Mouse (Mus musculus): ENCODE measurements around the gene Ociad2. TPM values are rescaled to one million over a fixed set of nuclear protein-coding genes. Genes with fewer than 3 reads are reported as not detected.

Ociad2 gene
- total and polyA plus RNA-seq, 3 experiments: 1.6 to 10.5 (median 9.0) TPM

DNA sequence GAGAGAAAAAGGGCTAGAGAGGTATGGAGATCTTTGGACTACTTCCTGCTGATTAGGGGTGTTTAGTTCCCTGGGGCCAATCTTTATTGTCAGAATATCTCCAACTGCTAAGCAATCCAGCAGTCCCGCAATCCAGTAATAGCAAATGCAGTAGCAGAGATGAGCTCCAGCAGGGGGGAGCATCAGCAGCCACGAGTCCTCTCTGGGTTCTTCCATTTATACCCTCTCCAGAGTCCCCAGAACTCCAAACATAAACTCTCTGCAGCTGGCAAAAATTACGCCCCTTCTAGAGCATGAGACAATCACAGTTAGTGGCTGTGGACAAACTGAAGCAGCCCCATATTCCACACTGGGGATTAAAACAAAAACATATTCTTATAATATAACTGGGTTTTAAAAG is 28.9 kb upstream of the Ociad2 start:
- no peak overlapping the region for H3K9ac ChIP-seq (ENCODE audit: low read depth, low read length)
- no peak overlapping the region for H3K4me3 ChIP-seq
- WGBS: 61% methylated on average over 3 of the region's 3 CpGs
- intact Hi-C loops (cut with DNase I): no loop called here
- H3K27me3 ChIP-seq (ENCODE audit: control insufficient read depth, insufficient read depth, low read length): no peaks in the 10 kb centered on the region
- H3K36me3 ChIP-seq (ENCODE audit: control insufficient read depth, insufficient read depth, low read length): no peaks in the 10 kb centered on the region
- H3K4me1 ChIP-seq (ENCODE audit: control insufficient read depth, insufficient read depth, low read length): peaks cover 1% of the 10 kb centered on the region; the same call in 1 of the 2 replicates
- H3K27ac ChIP-seq: no peak overlapping the region
- TF ChIP-seq CTCF (IDR thresholded peaks at IDR 0.05) (no peak), POLR2A (IDR thresholded peaks at IDR 0.05; ENCODE audit: insufficient read depth, low read depth, low read length) (no peak), EP300 (IDR thresholded peaks at IDR 0.05; ENCODE audit: insufficient read depth, low read depth, low read length) (no peak)
- no peaks in the 10 kb centered on the region for H3K79me2 ChIP-seq (replicated peaks; ENCODE audit: control insufficient read depth, insufficient read depth, low read length)
- DNase-seq: no peak

DNA sequence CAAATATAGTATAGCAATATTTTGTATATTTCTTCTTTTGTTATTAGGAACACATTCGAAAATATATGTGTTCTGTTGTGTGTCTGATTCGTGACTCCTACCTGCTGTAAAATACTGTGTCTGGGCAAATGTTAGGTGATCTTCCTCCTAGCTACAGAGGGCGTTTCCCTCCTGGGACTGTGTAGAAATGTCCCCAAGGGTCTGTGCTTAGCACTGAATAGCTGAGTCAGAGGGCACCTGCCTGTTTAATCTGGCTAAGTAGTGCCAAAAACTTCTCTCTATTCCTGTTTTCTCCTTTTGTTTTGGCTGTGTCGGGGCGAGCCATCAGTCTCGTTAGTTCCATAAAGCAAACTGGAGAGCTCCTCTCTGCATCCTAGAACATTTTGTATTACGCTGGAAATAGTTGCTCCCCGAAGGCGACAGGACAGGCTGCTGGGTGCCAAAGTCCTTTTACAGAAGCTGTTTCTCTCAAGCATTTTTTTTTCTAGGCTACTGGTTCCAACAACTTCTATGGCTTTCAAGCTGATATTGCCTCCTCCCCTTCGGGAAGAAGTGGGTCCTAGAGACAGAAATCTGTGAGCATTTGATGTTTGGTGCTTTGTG is 28.1 kb upstream of the Ociad2 start:
- no peak for DNase-seq
- no peaks in the 10 kb centered on the region for H3K27me3 ChIP-seq (ENCODE audit: control insufficient read depth, insufficient read depth, low read length)
- H3K9ac ChIP-seq (ENCODE audit: low read depth, low read length): no peak overlapping the region
- no peak overlapping the region for H3K27ac ChIP-seq
- H3K36me3 ChIP-seq (ENCODE audit: control insufficient read depth, insufficient read depth, low read length): no peaks in the 10 kb centered on the region
- H3K79me2 ChIP-seq (replicated peaks; ENCODE audit: control insufficient read depth, insufficient read depth, low read length): no peaks in the 10 kb centered on the region
- H3K4me3 ChIP-seq: no peak overlapping the region
- peaks cover 1% of the 10 kb centered on the region; the same call in 1 of the 2 replicates for H3K4me1 ChIP-seq (ENCODE audit: control insufficient read depth, insufficient read depth, low read length)
- 50% methylated on average over 10 of the region's 10 CpGs for WGBS
- TF ChIP-seq CTCF (IDR thresholded peaks at IDR 0.05) (no peak), EP300 (IDR thresholded peaks at IDR 0.05; ENCODE audit: insufficient read depth, low read depth, low read length) (no peak), POLR2A (IDR thresholded peaks at IDR 0.05; ENCODE audit: insufficient read depth, low read depth, low read length) (no peak)
- intact Hi-C loops (cut with DNase I): no loop called here

DNA sequence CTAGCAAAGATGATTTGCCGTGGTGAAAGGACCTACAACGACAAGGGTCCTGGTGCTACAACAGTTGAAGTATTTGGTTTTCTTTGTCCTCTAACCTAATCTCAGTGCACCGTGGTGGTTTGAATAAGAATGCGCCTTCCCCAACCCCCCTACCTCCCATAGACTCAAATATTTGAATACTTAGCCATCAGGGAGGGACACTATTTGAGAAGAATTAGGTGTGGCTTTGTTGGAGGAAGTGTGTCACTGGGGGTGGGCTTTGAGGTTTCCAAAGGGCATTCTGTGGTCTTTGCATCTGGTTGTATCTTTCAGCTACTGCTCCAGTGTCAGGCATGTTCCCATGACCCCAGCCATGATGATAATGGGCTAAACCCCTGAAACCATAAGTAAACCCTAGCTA is 27.1 kb upstream of the Ociad2 start:
- Histone ChIP-seq H3K9ac (ENCODE audit: low read depth, low read length) (no peak overlapping the region), H3K27me3 (ENCODE audit: control insufficient read depth, insufficient read depth, low read length) (no peaks in the 10 kb centered on the region), H3K27ac (no peak overlapping the region), H3K79me2 (replicated peaks; ENCODE audit: control insufficient read depth, insufficient read depth, low read length) (no peaks in the 10 kb centered on the region), H3K4me3 (no peak overlapping the region), H3K36me3 (ENCODE audit: control insufficient read depth, insufficient read depth, low read length) (no peaks in the 10 kb centered on the region), H3K4me1 (ENCODE audit: control insufficient read depth, insufficient read depth, low read length) (peaks cover 1% of the 10 kb centered on the region; the same call in 1 of the 2 replicates)
- no peak for TF ChIP-seq EP300 (IDR thresholded peaks at IDR 0.05; ENCODE audit: insufficient read depth, low read depth, low read length)
- no peak for TF ChIP-seq POLR2A (IDR thresholded peaks at IDR 0.05; ENCODE audit: insufficient read depth, low read depth, low read length)
- WGBS: 84% methylated on average over 4 of the region's 4 CpGs
- no peak for DNase-seq
- intact Hi-C loops (cut with DNase I): no loop called here

DNA sequence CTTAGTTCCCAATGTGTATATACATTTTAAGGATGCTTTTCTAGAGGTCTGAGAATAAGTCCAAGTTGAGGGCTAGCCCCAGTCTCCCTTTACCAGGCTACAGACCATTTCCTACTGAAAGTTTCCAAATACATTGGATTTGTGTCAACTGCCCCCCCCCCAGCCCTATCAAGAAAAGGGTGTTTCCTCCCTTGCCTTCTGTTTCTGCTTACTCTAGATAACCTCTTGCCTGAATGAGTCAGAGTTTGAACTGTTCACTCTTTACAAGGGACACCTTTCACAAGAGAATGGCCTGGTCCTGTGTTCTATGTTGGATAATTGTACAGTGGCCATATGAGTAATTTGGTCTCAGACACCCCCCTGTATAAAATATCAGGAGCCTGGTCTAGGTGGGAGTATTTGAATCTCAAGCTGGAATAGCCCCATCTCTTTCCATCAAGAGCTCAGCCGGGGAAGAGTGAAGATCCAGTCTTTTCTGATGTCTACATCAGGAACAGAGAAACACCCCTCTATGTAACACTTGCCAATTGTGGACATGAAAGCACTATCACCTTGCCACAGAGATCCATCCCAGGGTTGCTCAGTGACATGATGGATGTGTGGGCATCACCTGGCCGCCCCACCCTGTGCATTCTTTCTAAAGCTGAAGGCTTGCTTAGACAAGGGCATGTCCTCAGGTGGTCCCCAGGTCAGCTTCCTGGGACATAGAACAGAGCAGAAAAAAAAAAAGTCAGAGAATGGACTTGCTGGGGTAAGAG is 23.5 kb upstream of the Ociad2 start:
- Histone ChIP-seq H3K27me3 (ENCODE audit: control insufficient read depth, insufficient read depth, low read length) (no peaks in the 10 kb centered on the region), H3K9ac (ENCODE audit: low read depth, low read length) (no peak overlapping the region), H3K4me3 (no peak overlapping the region), H3K27ac (no peak overlapping the region), H3K36me3 (ENCODE audit: control insufficient read depth, insufficient read depth, low read length) (no peaks in the 10 kb centered on the region), H3K79me2 (replicated peaks; ENCODE audit: control insufficient read depth, insufficient read depth, low read length) (no peaks in the 10 kb centered on the region), H3K4me1 (ENCODE audit: control insufficient read depth, insufficient read depth, low read length) (peaks cover under 1% of the 10 kb centered on the region; the same call in 1 of the 2 replicates)
- intact Hi-C loops (cut with DNase I): no loop called here
- no peak for TF ChIP-seq EP300 (IDR thresholded peaks at IDR 0.05; ENCODE audit: insufficient read depth, low read depth, low read length)
- no peak for DNase-seq
- 78% methylated on average over 2 of the region's 2 CpGs for WGBS

DNA sequence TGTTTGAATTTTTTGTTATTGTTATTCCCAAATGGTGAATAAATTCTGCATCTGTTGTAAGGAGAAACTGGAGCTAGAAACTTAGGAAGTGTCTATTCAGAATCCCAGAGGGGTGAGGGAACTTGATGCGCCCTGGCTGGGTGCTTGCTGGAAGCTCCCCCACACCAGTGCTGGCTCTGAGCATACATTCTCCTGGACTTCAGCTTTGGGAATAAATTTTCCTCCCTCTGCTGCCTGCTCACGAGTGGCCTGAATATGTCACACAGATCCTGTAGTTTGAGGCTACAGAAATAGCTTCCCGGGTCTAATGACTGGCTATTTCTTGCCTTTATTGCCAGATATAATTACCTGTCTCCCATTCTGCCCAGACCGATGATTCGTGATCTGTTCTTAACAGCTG is 22.0 kb upstream of the Ociad2 start:
- no peak overlapping the region for H3K9ac ChIP-seq (ENCODE audit: low read depth, low read length)
- WGBS: 76% methylated on average over 5 of the region's 5 CpGs

DNA sequence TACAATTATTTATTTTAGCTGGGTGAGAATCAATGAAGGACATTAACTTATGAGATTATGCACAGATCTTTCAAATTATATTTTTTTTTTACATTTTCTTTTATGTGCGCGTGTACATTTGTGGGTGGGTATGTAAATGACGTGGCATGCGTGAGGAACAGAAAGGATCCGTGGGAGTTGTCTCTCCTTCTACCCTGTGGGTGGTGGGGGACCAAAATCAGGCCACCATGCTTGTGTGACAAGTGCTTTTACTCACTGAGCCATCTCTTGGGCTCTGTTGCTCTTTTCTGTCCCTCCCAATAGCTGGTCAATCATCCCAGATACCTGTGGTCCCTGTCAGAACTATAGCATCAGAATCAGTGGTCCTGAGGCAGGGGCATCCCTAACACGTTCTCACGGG is 21.5 kb upstream of the Ociad2 start:
- no peak for TF ChIP-seq POLR2A (IDR thresholded peaks at IDR 0.05; ENCODE audit: insufficient read depth, low read depth, low read length)
- TF ChIP-seq EP300 (IDR thresholded peaks at IDR 0.05; ENCODE audit: insufficient read depth, low read depth, low read length): no peak
- no peak for TF ChIP-seq CTCF (IDR thresholded peaks at IDR 0.05)
- intact Hi-C loops (cut with DNase I): no loop called here
- 83% methylated on average over 7 of the region's 7 CpGs for WGBS
- no peak overlapping the region for H3K9ac ChIP-seq (ENCODE audit: low read depth, low read length)
- DNase-seq: no peak
- H3K27me3 ChIP-seq (ENCODE audit: control insufficient read depth, insufficient read depth, low read length): no peaks in the 10 kb centered on the region
- H3K27ac ChIP-seq: no peak overlapping the region
- H3K79me2 ChIP-seq (replicated peaks; ENCODE audit: control insufficient read depth, insufficient read depth, low read length): no peaks in the 10 kb centered on the region
- H3K36me3 ChIP-seq (ENCODE audit: control insufficient read depth, insufficient read depth, low read length): no peaks in the 10 kb centered on the region
- H3K4me3 ChIP-seq: no peak overlapping the region
- no peaks in the 10 kb centered on the region; the same call in 1 of the 2 replicates for H3K4me1 ChIP-seq (ENCODE audit: control insufficient read depth, insufficient read depth, low read length)

More for the DNA sequence above, 22.0 kb upstream of the Ociad2 start:
- Histone ChIP-seq H3K27me3 (ENCODE audit: control insufficient read depth, insufficient read depth, low read length) (no peaks in the 10 kb centered on the region), H3K36me3 (ENCODE audit: control insufficient read depth, insufficient read depth, low read length) (no peaks in the 10 kb centered on the region), H3K4me1 (ENCODE audit: control insufficient read depth, insufficient read depth, low read length) (no peaks in the 10 kb centered on the region; the same call in 1 of the 2 replicates), H3K4me3 (no peak overlapping the region), H3K27ac (no peak overlapping the region), H3K79me2 (replicated peaks; ENCODE audit: control insufficient read depth, insufficient read depth, low read length) (no peaks in the 10 kb centered on the region)
- intact Hi-C loops (cut with DNase I): no loop called here
- no peak for DNase-seq
- TF ChIP-seq EP300 (IDR thresholded peaks at IDR 0.05; ENCODE audit: insufficient read depth, low read depth, low read length) (no peak), POLR2A (IDR thresholded peaks at IDR 0.05; ENCODE audit: insufficient read depth, low read depth, low read length) (no peak), CTCF (IDR thresholded peaks at IDR 0.05) (no peak)

Data from heart, adult 2 months (tissue).